Mouse (Mus musculus): ENCODE measurements around the gene Klf12. TPM values are rescaled to one million over a fixed set of nuclear protein-coding genes. Genes with fewer than 3 reads are reported as not detected.
"Not testable (repeated sequence)": the region's sequence is repeated elsewhere in the genome, so short reads cannot be mapped to it uniquely, and the experiment has no call there.

The Klf12 gene
- polyA plus RNA-seq, 1 experiment = 1.6 TPM

- WGBS = 78% methylated on average over 4 of the region's 4 CpGs
- no peaks in the 10 kb centered on the region for H3K4me1 ChIP-seq (replicated peaks; ENCODE audit: control insufficient read depth, insufficient read depth, low read length)
- no peak overlapping the region for H3K4me3 ChIP-seq (ENCODE audit: control insufficient read depth, insufficient read depth, low read length)
- TF ChIP-seq POLR2A (IDR thresholded peaks at IDR 0.05; ENCODE audit: control insufficient read depth, extremely low read depth, insufficient read depth, low read length, poor library complexity) = no peak
- TF ChIP-seq CTCF (IDR thresholded peaks at IDR 0.05; ENCODE audit: borderline replicate concordance, control insufficient read depth, extremely low read depth, insufficient read depth, low read length, poor library complexity) = no peak
- H3K27ac ChIP-seq (ENCODE audit: control insufficient read depth, insufficient read depth, low read length) = no peak overlapping the region
- no peaks in the 10 kb centered on the region for H3K27me3 ChIP-seq (ENCODE audit: control insufficient read depth, insufficient read depth, low read length)
- DNase-seq = no peak
- no peaks in the 10 kb centered on the region for H3K36me3 ChIP-seq (ENCODE audit: control insufficient read depth, insufficient read depth, low read length)
Measured at GRCm38 (mm10) chr14:99885128-99885527, 399.4 kb downstream of the Klf12 start.

- Histone ChIP-seq H3K4me3 (ENCODE audit: control insufficient read depth, insufficient read depth, low read length) (no peak overlapping the region), H3K36me3 (ENCODE audit: control insufficient read depth, insufficient read depth, low read length) (no peaks in the 10 kb centered on the region), H3K27ac (ENCODE audit: control insufficient read depth, insufficient read depth, low read length) (no peak overlapping the region), H3K4me1 (replicated peaks; ENCODE audit: control insufficient read depth, insufficient read depth, low read length) (no peaks in the 10 kb centered on the region), H3K27me3 (ENCODE audit: control insufficient read depth, insufficient read depth, low read length) (no peaks in the 10 kb centered on the region)
- WGBS = 82% methylated on average over 5 of the region's 5 CpGs
- TF ChIP-seq POLR2A (IDR thresholded peaks at IDR 0.05; ENCODE audit: control insufficient read depth, extremely low read depth, insufficient read depth, low read length, poor library complexity) = no peak
- no peak for TF ChIP-seq CTCF (IDR thresholded peaks at IDR 0.05; ENCODE audit: borderline replicate concordance, control insufficient read depth, extremely low read depth, insufficient read depth, low read length, poor library complexity)
- no peak for DNase-seq
Measured at GRCm38 (mm10) chr14:99876791-99877578, 407.5 kb downstream of the Klf12 start.

- no peak for DNase-seq
- WGBS = 97% methylated on average over 5 of the region's 5 CpGs
- H3K36me3 ChIP-seq (ENCODE audit: control insufficient read depth, insufficient read depth, low read length) = no peaks in the 10 kb centered on the region
Measured at GRCm38 (mm10) chr14:99873725-99874124, 410.8 kb downstream of the Klf12 start.

GRCm38 (mm10) chr14:99856158-99857011 lies 428.1 kb downstream of the Klf12 start:
- 74% methylated on average over 14 of the region's 14 CpGs for WGBS
- no peaks in the 10 kb centered on the region for H3K36me3 ChIP-seq (ENCODE audit: control insufficient read depth, insufficient read depth, low read length)
- no peaks in the 10 kb centered on the region for H3K27me3 ChIP-seq (ENCODE audit: control insufficient read depth, insufficient read depth, low read length)
- no peak for DNase-seq
- no peaks in the 10 kb centered on the region for H3K4me1 ChIP-seq (replicated peaks; ENCODE audit: control insufficient read depth, insufficient read depth, low read length)
- H3K4me3 ChIP-seq (ENCODE audit: control insufficient read depth, insufficient read depth, low read length) = no peak overlapping the region
- no peak for TF ChIP-seq CTCF (IDR thresholded peaks at IDR 0.05; ENCODE audit: borderline replicate concordance, control insufficient read depth, extremely low read depth, insufficient read depth, low read length, poor library complexity)
- TF ChIP-seq POLR2A (IDR thresholded peaks at IDR 0.05; ENCODE audit: control insufficient read depth, extremely low read depth, insufficient read depth, low read length, poor library complexity) = no peak
- no peak overlapping the region for H3K27ac ChIP-seq (ENCODE audit: control insufficient read depth, insufficient read depth, low read length)

More at GRCm38 (mm10) chr14:99873725-99874124, 410.8 kb downstream of the Klf12 start:
- TF ChIP-seq CTCF (IDR thresholded peaks at IDR 0.05; ENCODE audit: borderline replicate concordance, control insufficient read depth, extremely low read depth, insufficient read depth, low read length, poor library complexity) (no peak), POLR2A (IDR thresholded peaks at IDR 0.05; ENCODE audit: control insufficient read depth, extremely low read depth, insufficient read depth, low read length, poor library complexity) (no peak)
- H3K27ac ChIP-seq (ENCODE audit: control insufficient read depth, insufficient read depth, low read length) = no peak overlapping the region
- H3K27me3 ChIP-seq (ENCODE audit: control insufficient read depth, insufficient read depth, low read length) = no peaks in the 10 kb centered on the region
- no peaks in the 10 kb centered on the region for H3K4me1 ChIP-seq (replicated peaks; ENCODE audit: control insufficient read depth, insufficient read depth, low read length)
- H3K4me3 ChIP-seq (ENCODE audit: control insufficient read depth, insufficient read depth, low read length) = no peak overlapping the region

GRCm38 (mm10) chr14:99854467-99854807 lies 430.0 kb downstream of the Klf12 start:
- H3K36me3 ChIP-seq (ENCODE audit: control insufficient read depth, insufficient read depth, low read length); H3K27ac ChIP-seq (ENCODE audit: control insufficient read depth, insufficient read depth, low read length); H3K4me3 ChIP-seq (ENCODE audit: control insufficient read depth, insufficient read depth, low read length); H3K4me1 ChIP-seq (replicated peaks; ENCODE audit: control insufficient read depth, insufficient read depth, low read length); DNase-seq; H3K27me3 ChIP-seq (ENCODE audit: control insufficient read depth, insufficient read depth, low read length): not testable (repeated sequence)

- H3K36me3 ChIP-seq (ENCODE audit: control insufficient read depth, insufficient read depth, low read length); H3K27ac ChIP-seq (ENCODE audit: control insufficient read depth, insufficient read depth, low read length): not testable (repeated sequence)
- 63% methylated on average over 4 of the region's 4 CpGs for WGBS
Measured at GRCm38 (mm10) chr14:99853769-99854466, 430.6 kb downstream of the Klf12 start.

More at GRCm38 (mm10) chr14:99853769-99854466, 430.6 kb downstream of the Klf12 start:
- H3K4me3 ChIP-seq (ENCODE audit: control insufficient read depth, insufficient read depth, low read length); DNase-seq; H3K27me3 ChIP-seq (ENCODE audit: control insufficient read depth, insufficient read depth, low read length); H3K4me1 ChIP-seq (replicated peaks; ENCODE audit: control insufficient read depth, insufficient read depth, low read length): not testable (repeated sequence)

Data from thymus, adult 2 months (tissue).